Mouse (Mus musculus) lung, postnatal 10 days (tissue): ENCODE measurements at regions not wholly inside any gene's neighbourhood (a gene's known extent, or its start where the extent isn't known, plus 50 kb on each side); places are given as distances from the start of the nearest gene placed in this dataset.
"Not testable (repeated sequence)": the region's sequence is repeated elsewhere in the genome, so short reads cannot be mapped to it uniquely, and the experiment has no call there.

ENCODE experiments used
- DNase-seq: peaks from one replicate; pipeline ENCODE4 v3.0.0; 2021

DNA sequence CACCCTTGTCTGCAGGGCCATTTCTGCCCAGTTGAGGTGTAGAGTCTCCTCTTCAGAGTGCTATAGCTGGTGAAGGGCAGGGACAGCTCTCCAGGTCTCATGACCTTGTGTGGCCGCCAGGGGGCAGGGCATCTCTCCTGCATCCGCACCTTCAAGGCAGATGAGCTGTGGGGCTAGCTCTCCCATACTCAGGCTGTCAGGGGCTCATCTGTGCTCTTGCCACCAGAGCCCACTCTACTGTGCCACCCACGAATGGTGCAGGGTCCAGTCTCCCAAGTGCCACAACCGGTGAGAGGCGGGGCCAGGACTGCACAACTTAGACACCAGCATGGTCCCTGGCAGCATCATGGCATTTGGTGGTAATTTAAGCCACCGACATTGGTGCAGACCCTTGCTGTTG, 111.3 kb downstream of the Syt10 start:
- peak; percentile 10 for DNase-seq

GRCm38 (mm10) chr15:89724356-89724755, 117.3 kb downstream of the Syt10 start:
- DNase-seq: no peak

GRCm38 (mm10) chr15:89697221-89697620, 105.5 kb upstream of the Rabl2 start:
- no peak for DNase-seq

GRCm38 (mm10) chr15:89676366-89676765, 84.6 kb upstream of the Rabl2 start:
- DNase-seq: no peak

GRCm38 (mm10) chr15:89656558-89656957, 64.8 kb upstream of the Rabl2 start:
- not testable (repeated sequence) for DNase-seq
